Mouse (Mus musculus) lung, postnatal 0 days (tissue): ENCODE measurements around the gene Tcirg1. TPM values are rescaled to one million over a fixed set of nuclear protein-coding genes. Genes with fewer than 3 reads are reported as not detected.

Experiments
- ATAC-seq: fragments of 200-750 bp; cut with Nextera tagmentation; 2 replicates; pipeline ENCODE4 v1.8.0; 2017; ENCODE audit warnings: moderate library complexity
- DNase-seq: peaks from one replicate; pipeline ENCODE4 v3.0.0-alpha.2; 2016; ENCODE audit warnings: low spot score
- H3K27ac ChIP-seq: fragments of 300-500 bp; sonication (generic); 2 replicates; pipeline ENCODE4 v1.5.1; 2014; ENCODE audit warnings: antibody characterized with exemption, mild to moderate bottlenecking, low read length, mixed read lengths
- H3K27me3 ChIP-seq: fragments of 300-500 bp; sonication (generic); replicated peaks from 2 replicates; pipeline ENCODE4 v1.6.1; 2014; ENCODE audit warnings: low read length, mixed read lengths; ENCODE audit not compliant: insufficient read depth
- H3K36me3 ChIP-seq: fragments of 300-500 bp; sonication (generic); 2 replicates; pipeline ENCODE4 v1.6.1; 2014; ENCODE audit warnings: low read length, mixed read lengths; ENCODE audit not compliant: insufficient read depth
- H3K4me1 ChIP-seq: fragments of 300-500 bp; sonication (generic); 2 replicates; pipeline ENCODE4 v1.6.1; 2014; ENCODE audit warnings: antibody characterized with exemption, low read depth, low read length, mixed read lengths; ENCODE audit not compliant: insufficient read depth
- H3K4me2 ChIP-seq: fragments of 300-500 bp; sonication (generic); replicated peaks from 2 replicates; pipeline ENCODE4 v1.6.1; 2014; ENCODE audit warnings: low read depth, mild to moderate bottlenecking, low read length, moderate library complexity, mixed read lengths
- H3K4me3 ChIP-seq: fragments of 300-500 bp; sonication (generic); 2 replicates; pipeline ENCODE4 v1.5.1; 2014; ENCODE audit warnings: low read depth, low read length
- H3K9ac ChIP-seq: fragments of 300-500 bp; sonication (generic); replicated peaks from 2 replicates; pipeline ENCODE4 v1.6.1; 2014; ENCODE audit warnings: low read depth, mild to moderate bottlenecking
- H3K9me3 ChIP-seq: fragments of 300-500 bp; sonication (generic); 2 replicates; pipeline ENCODE4 v1.6.1; 2016; ENCODE audit warnings: low read length, mixed read lengths
- CTCF ChIP-seq: IDR thresholded peaks from 2 replicates; pipeline ENCODE4 v1.5.1; 2016; ENCODE audit warnings: antibody characterized with exemption, mild to moderate bottlenecking
- EP300 ChIP-seq: IDR thresholded peaks from 2 replicates; pipeline ENCODE4 v1.6.1; 2016; ENCODE audit warnings: antibody characterized with exemption, mild to moderate bottlenecking, control low read depth
- WGBS: fragments of 180-500 bp; shearing (Covaris S2); extraction: QIAGEN DNeasy Blood & Tissue Kit; methylation state at CpG from one replicate; pipeline ENCODE4 v1.1.7; 2014; 5-methylcytosine and 5-hydroxymethylcytosine counted together
- polyA plus RNA-seq: library from polyadenylated mRNA; unstranded; fragments of >200 nt; fragmentation: Nextera tagmentation; extraction: Ambion mirVana; gene quantifications from 2 replicates; pipeline ENCODE4 v1.2.1, GENCODE M21; 2015

Tcirg1 gene
- polyA plus RNA-seq, 1 experiment from 2014 or later, result 31.8 TPM

DNA sequence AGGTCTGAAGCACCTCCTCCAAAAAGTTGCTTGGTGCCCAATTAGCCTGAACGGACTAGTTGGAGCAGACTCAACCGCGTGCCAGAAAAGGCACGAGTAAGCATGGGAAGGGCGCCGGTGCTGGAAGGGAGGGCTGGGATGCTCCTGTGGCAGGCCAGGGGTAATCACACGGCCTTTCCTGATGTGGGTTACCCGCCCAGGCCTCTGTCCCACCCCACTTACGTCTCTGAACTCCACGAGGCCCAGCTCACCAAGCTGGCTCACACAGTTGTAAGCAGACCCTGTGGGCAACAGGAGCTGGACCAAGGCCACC is 2.6 kb downstream of the Tcirg1 start:
- peak overlapping the region; percentile 68 for H3K27ac ChIP-seq
- no peak for ATAC-seq
- WGBS, result 59% methylated on average over 10 of the region's 10 CpGs
- no peak overlapping the region for H3K9ac ChIP-seq
- peaks cover 15% of the 10 kb centered on the region for H3K4me1 ChIP-seq
- peaks cover 22% of the 10 kb centered on the region for H3K36me3 ChIP-seq
- TF ChIP-seq EP300 (no peak), CTCF (no peak)
- no peaks in the 10 kb centered on the region for H3K9me3 ChIP-seq
- no peaks in the 10 kb centered on the region for H3K27me3 ChIP-seq
- peak overlapping the region; percentile 86 for H3K4me2 ChIP-seq
- H3K4me3 ChIP-seq, result no peak overlapping the region
- no peak for DNase-seq

DNA sequence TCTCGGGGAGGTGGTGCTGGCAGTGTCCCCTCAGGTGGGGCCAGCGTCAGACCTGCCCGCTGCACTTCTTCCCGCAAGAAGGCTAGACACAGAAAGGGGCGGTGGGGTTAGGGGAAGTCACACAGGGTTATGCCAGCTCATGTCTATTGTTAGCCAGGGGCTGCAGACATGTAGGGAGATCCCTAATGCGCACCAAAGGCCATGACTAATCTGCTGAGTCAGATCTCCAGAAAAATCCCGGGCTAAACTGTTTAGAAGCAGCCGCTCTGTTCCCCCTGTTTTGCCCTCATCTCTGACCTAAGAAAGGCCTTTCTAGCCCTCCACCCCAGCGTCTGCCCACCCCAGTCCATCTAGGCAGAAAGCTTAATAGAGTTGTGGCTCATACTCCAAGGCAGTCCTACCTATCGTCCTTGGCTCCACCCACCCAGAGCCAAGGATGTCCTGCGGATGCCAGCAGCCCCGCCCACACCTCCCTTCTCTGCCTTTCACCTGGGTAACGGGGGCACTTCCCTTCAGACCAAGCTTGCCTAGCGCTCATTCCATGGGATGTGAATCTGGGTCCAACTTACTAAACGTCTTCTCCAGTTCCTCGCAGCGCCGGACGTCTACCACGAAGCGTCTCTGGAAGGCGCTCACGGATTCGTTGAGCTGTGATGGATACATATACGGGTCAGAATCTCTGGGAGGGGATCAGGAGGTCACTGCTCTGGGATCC is 3.1 kb downstream of the Tcirg1 start:
- no peak overlapping the region for H3K9ac ChIP-seq
- H3K27me3 ChIP-seq, result no peaks in the 10 kb centered on the region
- ATAC-seq, result no peak
- no peaks in the 10 kb centered on the region for H3K9me3 ChIP-seq
- no peak overlapping the region for H3K4me3 ChIP-seq
- no peak overlapping the region for H3K4me2 ChIP-seq
- no peak for TF ChIP-seq EP300
- TF ChIP-seq CTCF, result no peak
- peaks cover 15% of the 10 kb centered on the region for H3K4me1 ChIP-seq
- WGBS, result 80% methylated on average over 25 of the region's 25 CpGs
- no peak for DNase-seq
- peaks cover 19% of the 10 kb centered on the region for H3K36me3 ChIP-seq
- no peak overlapping the region for H3K27ac ChIP-seq

DNA sequence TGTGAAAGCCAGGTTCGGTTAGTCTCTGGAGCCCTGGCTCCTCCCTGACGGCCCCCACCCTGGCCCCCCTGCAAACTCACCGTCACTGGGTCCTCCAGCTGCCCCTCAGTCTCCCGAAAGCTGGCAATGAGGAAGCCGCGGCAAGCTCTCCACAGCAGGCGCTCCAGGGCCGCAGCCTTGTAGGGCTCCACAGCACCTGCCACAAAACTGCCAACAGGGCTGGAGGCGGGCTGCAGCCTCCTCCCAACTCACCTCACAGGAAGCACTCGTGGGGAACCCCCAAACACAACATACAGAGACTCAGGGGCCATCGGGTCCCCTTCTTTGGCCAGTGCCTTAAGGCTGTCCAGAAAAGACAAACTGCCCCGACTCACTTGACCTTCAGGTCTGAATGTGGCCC is 4.0 kb downstream of the Tcirg1 start:
- Histone ChIP-seq H3K4me3 (no peak overlapping the region), H3K27ac (no peak overlapping the region), H3K9me3 (no peaks in the 10 kb centered on the region), H3K4me1 (peaks cover 15% of the 10 kb centered on the region), H3K27me3 (no peaks in the 10 kb centered on the region), H3K36me3 (peaks cover 18% of the 10 kb centered on the region), H3K9ac (no peak overlapping the region), H3K4me2 (no peak overlapping the region)
- ATAC-seq, result no peak
- WGBS, result 81% methylated on average over 12 of the region's 12 CpGs
- TF ChIP-seq EP300, result no peak
- TF ChIP-seq CTCF, result no peak
- DNase-seq, result no peak

DNA sequence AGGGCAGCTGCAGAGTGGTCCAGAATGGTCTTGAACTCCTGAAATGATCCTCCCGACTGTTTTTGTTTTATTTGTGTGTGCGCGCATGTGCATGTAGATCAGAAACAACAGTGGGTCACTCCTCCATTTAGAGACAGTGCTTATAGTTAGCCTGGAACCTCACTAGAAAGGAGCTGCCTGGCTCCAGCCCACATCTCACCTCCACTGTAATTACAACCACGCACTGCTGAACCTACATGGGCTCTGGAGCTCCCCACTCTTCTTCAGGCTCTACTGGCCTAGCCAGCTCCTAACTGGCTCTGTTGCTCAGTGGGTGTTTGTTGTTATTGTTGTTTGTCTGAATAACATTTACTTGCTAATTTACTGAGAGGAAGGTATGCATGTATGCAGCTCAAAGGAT is 7.3 kb downstream of the Tcirg1 start:
- Histone ChIP-seq H3K4me2 (no peak overlapping the region), H3K27ac (no peak overlapping the region), H3K9me3 (no peaks in the 10 kb centered on the region), H3K4me1 (0 out of 2 replicates have a peak, but pooled peaks cover 3% of the 10 kb centered on the region), H3K9ac (no peak overlapping the region), H3K36me3 (peaks cover 46% of the 10 kb centered on the region), H3K4me3 (no peak overlapping the region), H3K27me3 (no peaks in the 10 kb centered on the region)
- 96% methylated on average over 4 of the region's 4 CpGs for WGBS
- no peak for DNase-seq
- ATAC-seq, result no peak
- TF ChIP-seq EP300 (no peak), CTCF (no peak)

- no peaks in the 10 kb centered on the region for H3K9me3 ChIP-seq
- H3K36me3 ChIP-seq, result peaks cover 53% of the 10 kb centered on the region
- no peak overlapping the region for H3K9ac ChIP-seq
- no peak for ATAC-seq
- H3K4me1 ChIP-seq, result no peaks in the 10 kb centered on the region
- H3K27me3 ChIP-seq, result no peaks in the 10 kb centered on the region
- no peak overlapping the region for H3K27ac ChIP-seq
- no peak overlapping the region for H3K4me3 ChIP-seq
- TF ChIP-seq CTCF, result no peak
- no peak for DNase-seq
- WGBS, result 85% methylated on average over 7 of the region's 7 CpGs
- H3K4me2 ChIP-seq, result no peak overlapping the region
These were observed 8.0 kb downstream of the Tcirg1 start for GRCm38 (mm10) chr19:3898952-3899351.

DNA sequence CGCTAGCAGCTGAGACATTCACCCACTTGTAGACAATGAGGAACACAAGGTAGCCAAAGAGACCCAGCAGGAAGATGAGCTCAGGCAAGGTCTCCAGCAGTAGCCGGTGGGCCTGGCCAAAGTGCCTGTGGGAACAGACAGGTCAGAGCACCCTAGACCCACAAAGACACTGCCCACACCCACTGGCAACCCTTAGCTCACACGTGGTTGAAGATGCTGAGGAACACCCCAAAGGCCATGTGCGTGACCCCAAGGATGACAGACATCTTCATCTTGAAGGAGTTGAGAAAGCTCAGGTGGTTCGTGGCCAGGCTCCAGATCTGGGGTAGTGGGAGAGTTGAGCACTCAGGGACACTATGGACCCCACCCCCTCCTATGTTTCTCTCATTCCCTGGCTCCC is 9.4 kb downstream of the Tcirg1 start:
- H3K4me1 ChIP-seq, result no peaks in the 10 kb centered on the region
- H3K27me3 ChIP-seq, result no peaks in the 10 kb centered on the region
- 88% methylated on average over 5 of the region's 5 CpGs for WGBS
- H3K27ac ChIP-seq, result no peak overlapping the region
- ATAC-seq, result no peak
- no peak overlapping the region for H3K4me2 ChIP-seq
- no peak for DNase-seq
- no peak overlapping the region for H3K4me3 ChIP-seq
- peaks cover 61% of the 10 kb centered on the region for H3K36me3 ChIP-seq
- no peak overlapping the region for H3K9ac ChIP-seq
- TF ChIP-seq EP300, result no peak
- TF ChIP-seq CTCF, result no peak
- no peaks in the 10 kb centered on the region for H3K9me3 ChIP-seq

DNA sequence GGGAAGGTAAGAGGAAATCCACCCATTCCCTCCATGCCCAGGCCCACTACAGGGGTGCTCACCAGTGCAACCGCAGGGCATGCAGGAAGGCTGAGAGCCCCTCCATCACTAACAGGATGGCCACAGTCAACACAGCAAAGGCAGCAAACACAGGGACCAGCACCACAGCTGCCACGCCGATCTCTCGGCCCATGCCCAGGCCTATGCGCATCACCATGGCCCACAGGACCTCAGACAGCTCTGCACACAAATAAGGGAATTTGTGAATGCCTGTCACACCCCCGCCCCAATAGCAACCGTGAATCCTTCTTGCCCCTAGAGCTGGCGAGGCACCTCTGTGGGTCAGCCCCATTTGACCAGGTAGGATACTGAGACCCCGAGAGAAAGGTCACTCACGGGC is 10.7 kb downstream of the Tcirg1 start:
- Histone ChIP-seq H3K9me3 (no peaks in the 10 kb centered on the region), H3K4me1 (no peaks in the 10 kb centered on the region), H3K4me2 (no peak overlapping the region), H3K36me3 (peaks cover 56% of the 10 kb centered on the region), H3K4me3 (no peak overlapping the region), H3K9ac (no peak overlapping the region), H3K27ac (no peak overlapping the region), H3K27me3 (no peaks in the 10 kb centered on the region)
- DNase-seq, result no peak
- no peak for ATAC-seq
- no peak for TF ChIP-seq EP300
- no peak for TF ChIP-seq CTCF
- WGBS, result 92% methylated on average over 10 of the region's 10 CpGs
